Mouse (Mus musculus): ENCODE measurements around the gene Adamts13. TPM values are rescaled to one million over a fixed set of nuclear protein-coding genes. Genes with fewer than 3 reads are reported as not detected.

Gene Adamts13
- polyA plus RNA-seq, 1 experiment from 2014 or later, result 0.20 TPM

- H3K4me2 ChIP-seq (replicated peaks; ENCODE audit: low read depth), result peak within 1 kb of the TSS; percentile 79
- TF ChIP-seq CTCF (IDR thresholded peaks at IDR 0.05; ENCODE audit: low read depth), result no peak
- H3K9me3 ChIP-seq (ENCODE audit: control insufficient read depth), result no peaks in the 10 kb centered on the region
- H3K27me3 ChIP-seq (replicated peaks; ENCODE audit: control insufficient read depth, insufficient read depth, low read length), result no peaks in the 10 kb centered on the region
- under 1% methylated on average over 50 of the region's 50 CpGs for WGBS
- peaks cover 26% of the 10 kb centered on the region for H3K36me3 ChIP-seq (ENCODE audit: control insufficient read depth, insufficient read depth)
- 0 out of 2 replicates have a peak, but pooled peaks cover 3% of the 10 kb centered on the region for H3K4me1 ChIP-seq (replicated peaks; ENCODE audit: control insufficient read depth, insufficient read depth, low read length)
- ATAC-seq, result peak; percentile 92
- H3K27ac ChIP-seq (ENCODE audit: low read depth, low read length), result peak within 1 kb of the TSS; percentile 99
- H3K9ac ChIP-seq (ENCODE audit: low read depth, low read length), result peak within 1 kb of the TSS; percentile 88
- peak within 1 kb of the TSS; percentile 76 for H3K4me3 ChIP-seq (ENCODE audit: low read depth, low read length)
These were observed 9.1 kb upstream of the Adamts13 start, which contains the start of gene Rexo4 for GRCm38 (mm10) chr2:26963923-26964723. Gene Rexo4, minus strand, starts transcription at chr2:26964386.

- Histone ChIP-seq H3K36me3 (ENCODE audit: control insufficient read depth, insufficient read depth) (peaks cover 21% of the 10 kb centered on the region), H3K9me3 (ENCODE audit: control insufficient read depth) (no peaks in the 10 kb centered on the region), H3K9ac (ENCODE audit: low read depth, low read length) (peak overlapping the region; percentile 88), H3K27ac (ENCODE audit: low read depth, low read length) (peak overlapping the region; percentile 99), H3K4me2 (replicated peaks; ENCODE audit: low read depth) (peak overlapping the region; percentile 79), H3K4me1 (replicated peaks; ENCODE audit: control insufficient read depth, insufficient read depth, low read length) (0 out of 2 replicates have a peak, but pooled peaks cover 3% of the 10 kb centered on the region), H3K4me3 (ENCODE audit: low read depth, low read length) (peak overlapping the region; percentile 76), H3K27me3 (replicated peaks; ENCODE audit: control insufficient read depth, insufficient read depth, low read length) (no peaks in the 10 kb centered on the region)
- no peak for TF ChIP-seq CTCF (IDR thresholded peaks at IDR 0.05; ENCODE audit: low read depth)
- ATAC-seq, result peak; percentile 33
- 12% methylated on average over 14 of the region's 14 CpGs for WGBS
These were observed 8.4 kb upstream of the Adamts13 start for GRCm38 (mm10) chr2:26964724-26965370.

- peak; percentile 45 for TF ChIP-seq CTCF (IDR thresholded peaks at IDR 0.05; ENCODE audit: low read depth)
- no peak overlapping the region for H3K4me2 ChIP-seq (replicated peaks; ENCODE audit: low read depth)
- peaks cover under 1% of the 10 kb centered on the region; the same call in 1 of the 2 replicates for H3K36me3 ChIP-seq (ENCODE audit: control insufficient read depth, insufficient read depth)
- ATAC-seq, result no peak
- WGBS, result 75% methylated on average over 2 of the region's 2 CpGs
- H3K4me3 ChIP-seq (ENCODE audit: low read depth, low read length), result no peak overlapping the region
- no peak overlapping the region for H3K9ac ChIP-seq (ENCODE audit: low read depth, low read length)
- H3K27ac ChIP-seq (ENCODE audit: low read depth, low read length), result no peak overlapping the region
- 0 out of 2 replicates have a peak, but pooled peaks cover 3% of the 10 kb centered on the region for H3K4me1 ChIP-seq (replicated peaks; ENCODE audit: control insufficient read depth, insufficient read depth, low read length)
- H3K9me3 ChIP-seq (ENCODE audit: control insufficient read depth), result no peaks in the 10 kb centered on the region
- H3K27me3 ChIP-seq (replicated peaks; ENCODE audit: control insufficient read depth, insufficient read depth, low read length), result no peaks in the 10 kb centered on the region
These were observed 6.0 kb upstream of the Adamts13 start for GRCm38 (mm10) chr2:26967262-26967661.

GRCm38 (mm10) chr2:26973960-26974359 lies 744 bp downstream of the Adamts13 start:
- Histone ChIP-seq H3K9ac (ENCODE audit: low read depth, low read length) (no peak overlapping the region), H3K4me3 (ENCODE audit: low read depth, low read length) (no peak overlapping the region), H3K27me3 (replicated peaks; ENCODE audit: control insufficient read depth, insufficient read depth, low read length) (no peaks in the 10 kb centered on the region), H3K27ac (ENCODE audit: low read depth, low read length) (peak overlapping the region; percentile 5; the same call in 1 of the 2 replicates), H3K36me3 (ENCODE audit: control insufficient read depth, insufficient read depth) (no peaks in the 10 kb centered on the region), H3K9me3 (ENCODE audit: control insufficient read depth) (no peaks in the 10 kb centered on the region), H3K4me1 (replicated peaks; ENCODE audit: control insufficient read depth, insufficient read depth, low read length) (no peaks in the 10 kb centered on the region), H3K4me2 (replicated peaks; ENCODE audit: low read depth) (no peak overlapping the region)
- ATAC-seq, result no peak
- WGBS, result 35% methylated on average over 4 of the region's 4 CpGs
- TF ChIP-seq CTCF (IDR thresholded peaks at IDR 0.05; ENCODE audit: low read depth), result 0 out of 2 replicates have a peak, but pooled peaks have one; percentile 10

GRCm38 (mm10) chr2:26980361-26980760 lies 7.1 kb downstream of the Adamts13 start:
- no peak for ATAC-seq
- no peaks in the 10 kb centered on the region for H3K4me1 ChIP-seq (replicated peaks; ENCODE audit: control insufficient read depth, insufficient read depth, low read length)

GRCm38 (mm10) chr2:26984179-26984578 lies 11.0 kb downstream of the Adamts13 start:
- TF ChIP-seq CTCF (IDR thresholded peaks at IDR 0.05; ENCODE audit: low read depth), result no peak
- H3K4me3 ChIP-seq (ENCODE audit: low read depth, low read length), result no peak overlapping the region
- no peaks in the 10 kb centered on the region for H3K27me3 ChIP-seq (replicated peaks; ENCODE audit: control insufficient read depth, insufficient read depth, low read length)
- no peaks in the 10 kb centered on the region for H3K36me3 ChIP-seq (ENCODE audit: control insufficient read depth, insufficient read depth)
- no peaks in the 10 kb centered on the region for H3K9me3 ChIP-seq (ENCODE audit: control insufficient read depth)
- H3K9ac ChIP-seq (ENCODE audit: low read depth, low read length), result no peak overlapping the region
- no peak overlapping the region for H3K27ac ChIP-seq (ENCODE audit: low read depth, low read length)
- ATAC-seq, result no peak
- WGBS, result 64% methylated on average over 2 of the region's 2 CpGs
- H3K4me1 ChIP-seq (replicated peaks; ENCODE audit: control insufficient read depth, insufficient read depth, low read length), result no peaks in the 10 kb centered on the region
- no peak overlapping the region for H3K4me2 ChIP-seq (replicated peaks; ENCODE audit: low read depth)

More at GRCm38 (mm10) chr2:26980361-26980760, 7.1 kb downstream of the Adamts13 start:
- 64% methylated on average over 1 of the region's 1 CpGs for WGBS
- Histone ChIP-seq H3K27me3 (replicated peaks; ENCODE audit: control insufficient read depth, insufficient read depth, low read length) (no peaks in the 10 kb centered on the region), H3K9ac (ENCODE audit: low read depth, low read length) (no peak overlapping the region), H3K27ac (ENCODE audit: low read depth, low read length) (no peak overlapping the region), H3K36me3 (ENCODE audit: control insufficient read depth, insufficient read depth) (no peaks in the 10 kb centered on the region), H3K4me2 (replicated peaks; ENCODE audit: low read depth) (no peak overlapping the region), H3K4me3 (ENCODE audit: low read depth, low read length) (no peak overlapping the region), H3K9me3 (ENCODE audit: control insufficient read depth) (no peaks in the 10 kb centered on the region)
- no peak for TF ChIP-seq CTCF (IDR thresholded peaks at IDR 0.05; ENCODE audit: low read depth)

Measured in intestine, postnatal 0 days (tissue).